Mouse (Mus musculus) liver, embryonic 12.5 days (tissue): ENCODE results near the gene Tiam1. TPM values are rescaled to one million over a fixed set of nuclear protein-coding genes. Genes with fewer than 3 reads are reported as not detected.
"Not testable (repeated sequence)": the region's sequence is repeated elsewhere in the genome, so short reads cannot be mapped to it uniquely, and the experiment has no call there.

Experiments
- ATAC-seq: fragments of 200-750 bp; cut with Nextera tagmentation; 2 replicates; pipeline ENCODE4 v1.8.0; 2017; ENCODE audit warnings: moderate number of reproducible peaks, mild to moderate bottlenecking, moderate library complexity
- H3K27ac ChIP-seq: fragments of 300-500 bp; sonication (generic); 2 replicates; pipeline ENCODE4 v1.5.1; 2016; ENCODE audit warnings: mild to moderate bottlenecking
- H3K27me3 ChIP-seq: fragments of 300-500 bp; sonication (generic); replicated peaks from 2 replicates; pipeline ENCODE4 v1.6.1; 2016; ENCODE audit warnings: mild to moderate bottlenecking, moderate library complexity
- H3K36me3 ChIP-seq: fragments of 300-500 bp; sonication (generic); 2 replicates; pipeline ENCODE4 v1.6.1; 2016; ENCODE audit warnings: mild to moderate bottlenecking, moderate library complexity
- H3K4me1 ChIP-seq: fragments of 300-500 bp; sonication (generic); 2 replicates; pipeline ENCODE4 v1.6.1; 2016
- H3K4me2 ChIP-seq: fragments of 300-500 bp; sonication (generic); 2 replicates; pipeline ENCODE4 v1.6.1; 2016; ENCODE audit warnings: mild to moderate bottlenecking, moderate library complexity
- H3K4me3 ChIP-seq: fragments of 300-500 bp; sonication (generic); 2 replicates; pipeline ENCODE4 v1.5.1; 2016; ENCODE audit warnings: mild to moderate bottlenecking, moderate library complexity
- H3K9ac ChIP-seq: fragments of 300-500 bp; sonication (generic); 2 replicates; pipeline ENCODE4 v1.6.1; 2016; ENCODE audit warnings: mild to moderate bottlenecking, moderate library complexity
- H3K9me3 ChIP-seq: fragments of 300-500 bp; sonication (generic); replicated peaks from 2 replicates; pipeline ENCODE4 v1.6.1; 2016; ENCODE audit warnings: mild to moderate bottlenecking, moderate library complexity
- WGBS: fragments of 180-500 bp; shearing (Covaris S2); methylation state at CpG from one replicate; pipeline ENCODE4 v1.1.7; 2016; ENCODE audit not compliant: insufficient replicate concordance; 5-methylcytosine and 5-hydroxymethylcytosine counted together
- polyA plus RNA-seq: library from polyadenylated mRNA; unstranded; fragments of >200 nt; fragmentation: Nextera tagmentation; extraction: Ambion mirVana; gene quantifications from 2 replicates; pipeline ENCODE4 v1.2.1, GENCODE M21; 2016

Gene Tiam1
- polyA plus RNA-seq, 1 experiment from 2014 or later: 9.7 TPM

DNA sequence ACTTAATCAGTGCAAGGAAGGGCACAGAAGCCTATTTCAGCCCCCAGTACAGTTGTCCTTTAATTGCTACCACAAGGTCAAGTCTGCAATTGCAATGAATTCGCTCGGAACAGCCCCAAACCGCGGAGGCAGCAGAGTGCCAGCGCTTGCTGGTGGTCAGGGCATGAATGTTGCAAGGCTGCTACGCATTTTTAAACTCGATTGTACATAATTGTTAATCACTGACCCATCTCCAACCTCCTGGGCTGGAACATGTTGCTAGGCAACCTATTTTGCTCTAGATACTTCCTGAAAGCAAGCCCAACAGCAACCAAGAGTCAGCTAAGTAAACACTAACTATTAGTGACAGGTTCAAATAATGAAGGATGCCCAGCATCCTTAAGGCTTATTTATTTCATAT, 70.1 kb downstream of the Tiam1 start:
- WGBS: 63% methylated on average over 7 of the region's 7 CpGs
- no peak overlapping the region for H3K9ac ChIP-seq
- ATAC-seq: no peak
- no peaks in the 10 kb centered on the region for H3K9me3 ChIP-seq
- H3K27ac ChIP-seq: no peak overlapping the region
- H3K4me3 ChIP-seq: no peak overlapping the region
- no peak overlapping the region for H3K4me2 ChIP-seq
- H3K36me3 ChIP-seq: no peaks in the 10 kb centered on the region
- no peaks in the 10 kb centered on the region for H3K27me3 ChIP-seq
- peaks cover 36% of the 10 kb centered on the region for H3K4me1 ChIP-seq

DNA sequence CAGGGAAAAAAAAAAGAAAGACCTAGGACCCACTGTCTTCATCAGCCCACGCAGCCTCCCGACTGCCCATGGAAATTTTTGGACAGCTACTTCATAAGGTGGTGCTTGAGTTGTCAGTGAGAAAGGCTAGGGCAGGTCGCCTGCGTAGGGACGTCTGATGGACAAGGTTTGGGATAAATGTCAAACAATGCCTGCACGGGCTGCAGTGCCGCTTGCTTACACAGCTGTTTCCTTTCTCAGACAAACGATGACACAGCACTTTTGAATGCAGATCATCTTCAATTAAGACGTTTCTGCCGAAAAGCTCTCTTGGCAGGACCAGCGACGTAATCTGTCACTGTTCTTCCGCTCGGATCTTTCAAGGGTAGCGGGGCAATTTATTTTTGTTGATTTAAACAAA, 70.9 kb downstream of the Tiam1 start:
- Histone ChIP-seq H3K4me1 (peaks cover 36% of the 10 kb centered on the region), H3K27ac (no peak overlapping the region), H3K27me3 (no peaks in the 10 kb centered on the region), H3K4me3 (0 out of 2 replicates have a peak overlapping the region, but pooled peaks have one; percentile 12), H3K9ac (no peak overlapping the region), H3K36me3 (no peaks in the 10 kb centered on the region), H3K4me2 (peak overlapping the region; percentile 57), H3K9me3 (no peaks in the 10 kb centered on the region)
- peak; percentile 29; the same call in 1 of the 2 replicates for ATAC-seq
- 19% methylated on average over 15 of the region's 15 CpGs for WGBS

DNA sequence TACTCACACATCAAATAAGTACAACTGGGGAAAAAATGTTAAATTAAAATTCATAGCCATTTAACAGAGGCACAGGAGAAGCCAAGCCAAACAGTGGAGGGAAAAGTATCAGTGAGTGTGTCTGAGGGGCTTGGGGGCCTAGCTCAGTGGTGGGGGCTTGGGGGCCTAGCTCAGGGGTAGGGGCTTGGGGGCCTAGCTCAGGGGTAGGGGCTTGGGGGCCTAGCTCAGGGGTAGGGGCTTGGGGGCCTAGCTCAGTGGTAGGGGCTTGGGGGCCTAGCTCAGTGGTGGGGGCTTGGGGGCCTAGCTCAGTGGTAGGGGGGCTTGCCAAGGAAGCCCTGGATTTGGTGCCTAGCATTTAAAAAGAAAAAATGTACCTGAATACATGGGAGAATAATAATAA, 72.4 kb downstream of the Tiam1 start:
- ATAC-seq: peak; percentile 71

DNA sequence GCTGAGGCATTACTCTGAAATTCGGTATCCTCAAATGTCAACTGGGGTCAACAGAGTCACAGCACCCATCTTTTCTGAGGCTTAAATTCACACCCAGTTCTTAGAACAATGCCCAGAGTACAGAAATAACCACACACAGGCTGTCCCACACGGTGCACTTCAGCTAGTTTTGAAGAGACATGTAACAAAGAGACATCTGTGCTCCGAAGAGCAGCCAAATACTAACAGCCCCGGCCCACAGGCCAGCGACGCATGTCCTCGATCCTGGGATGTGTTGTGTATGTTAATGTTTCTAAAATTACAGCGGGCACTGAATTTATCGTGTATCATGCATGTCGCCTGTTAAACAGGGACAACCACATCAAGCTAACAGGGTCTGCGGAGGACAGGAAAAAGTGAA, 73.5 kb downstream of the Tiam1 start:
- Histone ChIP-seq H3K36me3 (no peaks in the 10 kb centered on the region), H3K4me1 (peaks cover 32% of the 10 kb centered on the region), H3K4me3 (no peak overlapping the region), H3K9me3 (no peaks in the 10 kb centered on the region), H3K27ac (no peak overlapping the region), H3K9ac (no peak overlapping the region), H3K4me2 (no peak overlapping the region), H3K27me3 (no peaks in the 10 kb centered on the region)
- no peak for ATAC-seq
- WGBS: 83% methylated on average over 11 of the region's 11 CpGs

More for the DNA sequence above, 72.4 kb downstream of the Tiam1 start:
- H3K4me3 ChIP-seq, H3K27ac ChIP-seq, H3K36me3 ChIP-seq, H3K27me3 ChIP-seq, H3K9me3 ChIP-seq, H3K9ac ChIP-seq, H3K4me2 ChIP-seq: not testable (repeated sequence)
- peaks cover 36% of the 10 kb centered on the region for H3K4me1 ChIP-seq

DNA sequence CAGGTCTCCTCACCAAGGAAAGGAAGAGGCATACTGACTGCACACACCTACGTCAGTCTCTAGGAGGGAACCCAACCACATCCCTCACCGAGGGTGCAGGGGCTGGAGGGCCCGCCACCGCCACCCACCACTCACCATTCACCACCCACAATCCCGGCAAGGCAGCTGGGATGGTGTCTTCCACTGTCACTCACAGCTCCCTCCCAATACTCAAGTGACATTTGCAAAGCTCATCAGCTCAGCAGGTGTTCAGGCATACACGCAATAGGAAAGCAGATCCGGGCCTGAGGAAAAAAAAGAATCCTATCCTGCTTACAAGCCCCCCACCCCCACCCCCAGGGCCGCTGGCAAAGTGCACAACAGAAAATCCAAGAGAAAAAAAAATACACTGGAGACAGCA, 74.4 kb downstream of the Tiam1 start:
- H3K4me1 ChIP-seq: peaks cover 32% of the 10 kb centered on the region
- no peak for ATAC-seq
- peaks cover 6% of the 10 kb centered on the region for H3K36me3 ChIP-seq
- 66% methylated on average over 8 of the region's 8 CpGs for WGBS
- H3K4me3 ChIP-seq: no peak overlapping the region
- no peak overlapping the region for H3K9ac ChIP-seq
- no peak overlapping the region for H3K4me2 ChIP-seq
- 0 out of 2 replicates have a peak, but pooled peaks cover 4% of the 10 kb centered on the region for H3K9me3 ChIP-seq
- H3K27ac ChIP-seq: no peak overlapping the region
- H3K27me3 ChIP-seq: no peaks in the 10 kb centered on the region

DNA sequence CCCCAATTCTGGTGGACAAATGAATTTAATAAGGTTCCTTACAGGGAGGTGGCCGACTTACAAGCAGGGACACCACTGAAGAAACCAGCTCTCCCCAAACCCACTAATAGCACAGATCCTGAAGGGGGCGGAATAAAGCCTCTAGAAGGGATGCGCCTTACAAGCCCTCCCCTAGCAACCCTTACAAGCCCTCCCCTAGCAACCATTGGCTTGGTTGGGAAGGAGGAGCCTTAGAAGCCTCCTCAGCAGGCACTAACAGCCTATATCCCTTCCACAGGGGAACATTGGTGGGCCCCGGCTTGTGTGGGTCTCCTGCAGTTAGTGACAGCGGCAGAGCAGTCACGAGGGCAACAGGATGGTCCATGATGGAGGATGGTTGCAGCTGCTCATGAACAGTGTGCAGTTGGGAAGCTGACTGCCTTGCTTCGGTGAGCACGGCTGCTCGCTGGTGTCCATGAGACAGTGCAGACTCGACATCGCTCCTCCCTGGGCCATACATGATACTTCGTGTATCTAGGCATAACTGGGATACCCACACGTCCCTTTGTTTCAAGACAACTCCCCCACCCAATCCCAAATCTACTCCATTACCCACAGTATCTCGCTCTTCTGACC, 90.6 kb downstream of the Tiam1 start:
- H3K9me3 ChIP-seq: no peaks in the 10 kb centered on the region

DNA sequence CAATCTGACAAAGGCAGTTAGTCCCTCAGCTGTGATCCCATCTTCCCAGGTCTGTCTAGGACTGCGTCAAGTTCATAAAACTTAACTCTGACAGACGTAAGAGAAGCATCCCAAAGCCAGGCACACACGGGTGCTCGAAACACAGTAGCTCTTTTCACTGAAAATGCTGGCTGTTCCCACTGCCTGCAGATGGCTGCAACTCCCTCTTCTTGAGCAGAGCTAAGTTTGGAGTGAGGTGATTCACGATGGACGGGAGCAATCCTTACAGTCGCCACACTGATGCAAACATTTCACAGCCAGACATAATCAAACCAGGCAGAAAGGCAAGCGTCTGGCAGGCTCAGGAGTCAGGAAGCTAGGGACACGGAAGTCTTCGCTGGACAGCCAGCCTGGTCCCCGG, 91.2 kb downstream of the Tiam1 start:
- Histone ChIP-seq H3K9me3 (no peaks in the 10 kb centered on the region), H3K27ac (no peak overlapping the region), H3K27me3 (no peaks in the 10 kb centered on the region), H3K9ac (no peak overlapping the region), H3K4me1 (peaks cover 47% of the 10 kb centered on the region), H3K4me3 (no peak overlapping the region), H3K36me3 (peaks cover 8% of the 10 kb centered on the region), H3K4me2 (peak overlapping the region; percentile 21; the same call in 1 of the 2 replicates)
- no peak; the same call in 1 of the 2 replicates for ATAC-seq
- 64% methylated on average over 11 of the region's 11 CpGs for WGBS

More for the DNA sequence above, 90.6 kb downstream of the Tiam1 start:
- Histone ChIP-seq H3K9ac (no peak overlapping the region), H3K4me3 (no peak overlapping the region), H3K4me2 (peak overlapping the region; percentile 21; the same call in 1 of the 2 replicates), H3K4me1 (peaks cover 42% of the 10 kb centered on the region), H3K36me3 (peaks cover 8% of the 10 kb centered on the region), H3K27me3 (no peaks in the 10 kb centered on the region), H3K27ac (no peak overlapping the region)
- ATAC-seq: peak; percentile 47
- WGBS: 64% methylated on average over 14 of the region's 14 CpGs

DNA sequence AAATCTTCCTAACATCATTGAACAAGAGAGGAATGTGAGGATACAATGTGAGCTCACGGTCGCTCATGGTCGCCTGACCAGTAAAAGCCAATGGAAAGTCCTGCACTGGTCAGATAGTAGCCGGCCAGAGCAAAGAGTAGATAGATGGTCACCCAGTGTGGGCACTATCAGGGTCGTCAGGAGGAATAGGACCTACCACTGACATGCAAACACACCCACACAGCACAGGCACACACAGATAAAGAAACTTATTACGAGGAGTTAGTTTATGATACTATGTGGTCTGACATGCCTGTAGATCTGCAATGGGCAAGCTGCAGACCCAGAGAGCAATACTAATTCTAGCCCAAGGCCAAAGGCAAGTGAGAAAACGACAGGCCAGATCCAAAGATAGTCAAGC, 92.5 kb downstream of the Tiam1 start:
- ATAC-seq: peak; percentile 81
- peak overlapping the region; percentile 40 for H3K4me2 ChIP-seq
- no peaks in the 10 kb centered on the region for H3K27me3 ChIP-seq
- no peak overlapping the region for H3K4me3 ChIP-seq
- H3K27ac ChIP-seq: peak overlapping the region; percentile 8; the same call in 1 of the 2 replicates
- H3K9me3 ChIP-seq: no peaks in the 10 kb centered on the region
- H3K36me3 ChIP-seq: peaks cover 8% of the 10 kb centered on the region
- peaks cover 49% of the 10 kb centered on the region for H3K4me1 ChIP-seq
- no peak overlapping the region for H3K9ac ChIP-seq
- 19% methylated on average over 7 of the region's 7 CpGs for WGBS

DNA sequence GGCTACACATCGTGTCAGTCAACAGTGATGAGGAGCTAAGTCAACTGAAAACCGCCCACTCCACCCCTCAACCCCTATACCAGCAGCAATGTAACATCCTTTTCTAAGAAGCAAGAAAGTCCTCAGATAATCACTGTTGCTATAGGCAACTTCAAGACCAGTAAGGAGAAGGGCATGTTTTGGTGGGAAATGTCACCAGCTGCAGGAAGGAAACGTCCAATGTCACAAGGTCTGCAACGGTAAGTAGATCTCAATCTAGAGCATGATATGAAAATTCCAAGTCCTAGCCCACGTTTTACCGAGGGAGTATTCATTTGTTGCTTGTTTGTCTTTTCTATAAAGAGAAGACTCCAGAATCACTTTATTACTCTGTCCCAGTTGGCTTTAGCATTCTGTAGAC, 95.7 kb downstream of the Tiam1 start:
- Histone ChIP-seq H3K36me3 (no peaks in the 10 kb centered on the region), H3K9me3 (no peaks in the 10 kb centered on the region), H3K27ac (no peak overlapping the region), H3K4me1 (peaks cover 70% of the 10 kb centered on the region), H3K27me3 (no peaks in the 10 kb centered on the region), H3K4me3 (no peak overlapping the region), H3K9ac (no peak overlapping the region), H3K4me2 (no peak overlapping the region)
- ATAC-seq: no peak
- 30% methylated on average over 6 of the region's 6 CpGs for WGBS

DNA sequence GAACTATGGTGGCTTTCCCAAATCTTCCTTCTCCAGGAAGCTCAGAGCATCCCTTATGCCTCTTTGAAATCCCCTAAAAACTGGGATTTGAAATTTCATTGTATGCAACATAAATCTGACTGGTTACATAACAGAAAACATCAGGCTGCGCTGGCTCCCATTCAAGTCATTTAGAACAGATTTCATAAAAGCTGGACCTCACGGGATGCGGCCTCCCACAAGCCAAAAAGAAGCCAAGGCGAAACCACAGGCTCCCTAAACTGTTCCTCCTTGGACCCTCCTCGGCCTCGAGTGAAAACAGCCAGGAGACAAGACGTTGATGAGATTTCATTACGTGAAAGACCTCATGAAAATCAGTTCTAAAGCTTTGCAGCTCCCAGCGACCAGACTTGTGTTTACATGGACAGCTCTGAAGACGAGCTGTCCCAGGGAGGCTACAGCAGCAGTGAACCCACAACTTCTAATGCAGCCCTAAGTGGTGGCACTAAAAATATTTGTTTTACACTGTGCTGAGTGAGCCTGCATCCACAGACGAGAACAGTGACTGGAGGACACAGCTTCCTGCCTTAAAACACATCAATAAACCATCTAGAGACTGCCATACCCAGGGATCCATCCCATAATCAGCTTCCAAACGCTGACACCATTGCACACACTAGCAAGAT, 96.9 kb downstream of the Tiam1 start:
- WGBS: 68% methylated on average over 12 of the region's 12 CpGs
- no peak for ATAC-seq
- Histone ChIP-seq H3K9ac (no peak overlapping the region), H3K4me1 (peaks cover 71% of the 10 kb centered on the region), H3K36me3 (no peaks in the 10 kb centered on the region), H3K4me2 (no peak overlapping the region), H3K4me3 (no peak overlapping the region), H3K27me3 (no peaks in the 10 kb centered on the region), H3K9me3 (no peaks in the 10 kb centered on the region), H3K27ac (no peak overlapping the region)

DNA sequence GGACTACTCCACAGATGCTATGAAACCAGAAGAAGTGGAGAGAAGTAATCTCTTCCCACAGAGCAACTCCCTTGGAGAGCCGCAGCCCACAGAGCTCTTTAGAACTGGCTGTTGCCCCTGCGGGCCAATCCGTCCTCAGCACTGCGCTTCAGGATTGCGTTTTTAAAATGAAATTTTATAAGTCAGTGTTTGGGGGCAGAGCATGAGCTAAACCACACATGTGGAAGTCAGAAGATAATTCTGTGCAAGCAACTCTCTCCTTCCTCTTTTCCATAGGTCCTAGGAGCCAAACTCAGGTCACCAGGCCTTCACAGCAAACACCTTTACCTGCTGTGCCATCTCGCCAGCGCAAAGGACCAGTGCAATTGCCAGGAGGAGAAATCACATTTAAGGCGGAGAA, 98.0 kb downstream of the Tiam1 start:
- 69% methylated on average over 8 of the region's 8 CpGs for WGBS
- H3K36me3 ChIP-seq: no peaks in the 10 kb centered on the region

DNA sequence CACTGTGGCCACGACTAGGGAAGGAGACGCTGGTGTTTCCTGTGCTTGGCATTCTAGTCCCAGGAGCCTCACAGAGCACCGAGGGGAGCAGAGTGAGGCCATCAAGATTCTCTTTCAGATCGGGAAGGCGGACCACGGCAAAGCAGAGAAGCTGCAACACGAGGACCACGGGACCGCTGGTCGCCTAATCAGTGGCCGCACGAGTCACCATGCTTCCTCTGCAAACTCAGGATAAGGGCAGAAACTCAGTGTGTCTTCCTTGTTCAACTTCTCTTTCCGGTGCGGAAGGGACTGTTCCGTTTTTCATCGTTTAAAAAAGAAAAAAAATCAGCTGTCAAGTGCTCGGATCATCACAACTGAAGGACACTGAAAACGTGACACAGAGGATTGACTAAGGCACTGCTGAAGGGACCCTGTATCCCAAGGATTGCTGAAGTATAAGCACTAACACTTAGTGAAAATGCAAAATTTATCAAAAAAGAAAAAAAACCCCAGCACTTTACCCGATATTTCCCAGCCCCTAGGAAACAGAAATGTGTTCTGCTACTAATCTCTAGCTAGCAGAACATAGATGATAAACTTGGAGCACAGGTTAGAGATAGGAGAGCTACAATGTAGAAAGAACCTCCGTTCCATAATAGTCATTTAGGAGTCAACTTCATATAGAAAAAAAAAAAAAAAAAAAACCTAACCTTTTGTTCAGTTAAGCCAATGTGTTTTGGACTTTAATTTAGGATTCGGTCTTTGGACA, 99.4 kb downstream of the Tiam1 start:
- ATAC-seq: peak; percentile 89
- H3K4me3 ChIP-seq: peak overlapping the region; percentile 49
- peak overlapping the region; percentile 77 for H3K4me2 ChIP-seq
- 16% methylated on average over 21 of the region's 21 CpGs for WGBS
- peaks cover 61% of the 10 kb centered on the region for H3K4me1 ChIP-seq
- no peaks in the 10 kb centered on the region for H3K9me3 ChIP-seq
- peak overlapping the region; percentile 63 for H3K9ac ChIP-seq
- no peaks in the 10 kb centered on the region for H3K27me3 ChIP-seq
- peak overlapping the region; percentile 85 for H3K27ac ChIP-seq
- no peaks in the 10 kb centered on the region for H3K36me3 ChIP-seq

More for the DNA sequence above, 98.0 kb downstream of the Tiam1 start:
- Histone ChIP-seq H3K4me2 (no peak overlapping the region), H3K4me3 (no peak overlapping the region), H3K9me3 (no peaks in the 10 kb centered on the region), H3K27ac (no peak overlapping the region), H3K27me3 (no peaks in the 10 kb centered on the region), H3K4me1 (peaks cover 65% of the 10 kb centered on the region), H3K9ac (no peak overlapping the region)
- no peak for ATAC-seq
